In the genomic region with DNA sequence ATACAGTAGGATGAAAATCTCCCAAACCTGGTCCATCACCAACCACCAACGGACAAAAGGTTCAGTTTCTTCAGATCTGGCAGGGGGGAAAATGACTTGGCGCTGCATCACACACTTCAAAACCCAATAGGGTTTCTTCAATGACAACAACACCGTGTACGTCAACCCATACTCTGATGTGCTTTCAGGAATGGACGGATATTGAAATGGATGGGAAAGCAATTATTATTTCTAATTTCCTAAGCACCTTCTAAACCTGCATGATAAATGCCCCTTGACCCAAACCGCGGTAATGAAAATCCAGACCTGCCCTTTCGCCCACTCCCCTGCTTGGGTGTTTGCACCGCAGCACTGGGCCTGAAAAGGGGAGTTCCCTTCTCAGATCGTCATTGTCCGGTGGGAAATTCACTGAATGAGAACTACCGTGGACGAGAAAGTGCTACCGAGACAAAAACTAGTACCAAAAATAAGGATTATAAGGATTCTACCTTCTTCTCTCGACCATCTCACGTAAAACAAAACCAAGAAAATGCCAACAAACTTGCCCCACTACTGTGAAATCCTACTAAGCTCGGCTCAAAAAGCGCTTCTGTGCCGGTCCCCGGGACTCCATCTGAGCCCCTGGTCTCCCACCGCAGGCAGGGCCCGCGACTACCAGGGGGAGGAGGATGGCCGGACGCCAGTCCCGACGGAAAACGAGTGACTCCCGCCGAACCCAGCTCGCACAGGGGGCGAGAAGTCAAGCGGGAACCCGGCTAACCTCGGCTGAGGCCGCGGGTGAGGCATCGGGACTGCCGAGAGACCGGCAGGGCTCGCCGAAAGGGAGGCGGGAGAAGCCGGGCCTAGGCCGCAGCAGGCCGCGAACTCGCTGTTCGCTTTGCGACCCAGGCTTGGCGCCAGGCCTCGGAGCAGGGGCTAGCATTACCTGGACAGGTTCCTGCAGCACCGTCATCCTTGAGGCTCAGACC, we compare ENCODE assay signal across 8 mouse cellular contexts. TPM values are rescaled to one million over a fixed set of nuclear protein-coding genes. Genes with fewer than 3 reads are reported as not detected.
DNase-seq lines count a peak whose midpoint lies in the region; ATAC-seq and TF ChIP-seq lines count a peak whose summit lies in the region.

No protein-coding gene starts in this region.

- H3ac ChIP-seq in C2C12 (ENCODE audit: control insufficient read depth, insufficient read length, low read depth) = peak overlapping the region; percentile 95

- intact Hi-C loops in heart, postnatal 25 days (cut with DNase I) = no loop called here
- intact Hi-C loops in left cerebral cortex, postnatal 4 days (cut with DNase I) = no loop called here

- peak; percentile 82 for ATAC-seq in embryonic facial prominence, embryonic 14.5 days (ENCODE audit: low read depth)
- ATAC-seq in megakaryocyte-erythroid progenitor cell, adult 5-6 weeks (replicated peaks; ENCODE audit: low FRiP score, low TSS enrichment, poor library complexity, severe bottlenecking) = peak; percentile 64

- H3K79me2 ChIP-seq in C2C12 (ENCODE audit: control insufficient read depth, insufficient read depth) (peaks cover 56% of the 10 kb centered on the region), MEL (ENCODE audit: control insufficient read depth, insufficient read depth, low read length, poor library complexity) (peaks cover 44% of the 10 kb centered on the region)

- no peak for TF ChIP-seq CTCF in C2C12 (IDR thresholded peaks at IDR 0.05; ENCODE audit: control insufficient read depth, insufficient read depth, insufficient read length)
- TF ChIP-seq CTCF in MEL (IDR thresholded peaks at IDR 0.05 in 2 of 3, conservative IDR thresholded peaks at IDR 0.05 in 1 of 3; ENCODE audit: control insufficient read depth in 1 of 3, insufficient read depth in 1 of 3, low read depth in 2 of 3, low read length in 3 of 3, poor library complexity in 1 of 3, severe bottlenecking in 1 of 3) = no peak
- no peak for TF ChIP-seq CTCF in small intestine, adult 2 months (IDR thresholded peaks at IDR 0.05; ENCODE audit: extremely low read depth, insufficient read length, insufficient replicate concordance, low read depth, low read length)

- peak overlapping the region; percentile 70 for H3K4me2 ChIP-seq in embryonic facial prominence, embryonic 14.5 days (ENCODE audit: low read depth, low read length)

- no peak; a peak in 1 of 4 replicates for TF ChIP-seq POLR2A in MEL (IDR thresholded peaks at IDR 0.05; ENCODE audit: control insufficient read depth in 1 of 2, insufficient read depth in 1 of 2, low read depth in 1 of 2, low read length in 2 of 2, poor library complexity in 1 of 2)
- TF ChIP-seq POLR2A in small intestine, adult 2 months (IDR thresholded peaks at IDR 0.05; ENCODE audit: low read depth, low read length) = no peak

- H3K4me3 ChIP-seq in C2C12 (ENCODE audit: insufficient read depth, poor library complexity, severe bottlenecking) (peak overlapping the region; percentile 92), MEL (ENCODE audit: control insufficient read depth in 1 of 2, insufficient read depth in 1 of 2, low read depth in 2 of 2, low read length in 2 of 2) (peak overlapping the region; percentile 74 to 84)
- peak overlapping the region; percentile 97 for H3K4me3 ChIP-seq in embryonic facial prominence, embryonic 14.5 days (ENCODE audit: low read depth, low read length)
- peak overlapping the region; percentile 95 for H3K4me3 ChIP-seq in small intestine, adult 2 months (ENCODE audit: low read depth, low read length)

- WGBS in embryonic facial prominence, embryonic 14.5 days = under 1% methylated on average over 40 of the region's 53 CpGs
- WGBS in small intestine, adult 2 months = 1% methylated on average over 53 of the region's 53 CpGs

- TF ChIP-seq EP300 in MEL (IDR thresholded peaks at IDR 0.05; ENCODE audit: low read depth in 1 of 2, low read length in 2 of 2) = no peak

- DNase-seq in MEL (ENCODE audit: low read depth, low spot score) = peak; percentile 70
- peak; percentile 74 for DNase-seq in embryonic facial prominence, embryonic 14.5 days (ENCODE audit: low spot score)
- peak; percentile 66 for DNase-seq in heart, postnatal 25 days (ENCODE audit: low spot score)
- peak; percentile 80 for DNase-seq in left cerebral cortex, postnatal 4 days
- DNase-seq in layer of hippocampus, adult 11-12 months (ENCODE audit: low spot score) = no peak

- H3K79me3 ChIP-seq in C2C12 (ENCODE audit: low read depth) = peaks cover 51% of the 10 kb centered on the region

- TF ChIP-seq RAD21 in MEL (IDR thresholded peaks at IDR 0.05; ENCODE audit: low read depth, low read length) = no peak

- peaks cover 15 to 31% of the 10 kb centered on the region in 2 experiments for H3K4me1 ChIP-seq in MEL (ENCODE audit: control insufficient read depth in 1 of 2, insufficient read depth in 2 of 2, low read length in 2 of 2)
- peaks cover 13% of the 10 kb centered on the region for H3K4me1 ChIP-seq in embryonic facial prominence, embryonic 14.5 days (ENCODE audit: control insufficient read depth, insufficient read depth, low read length)
- peaks cover 5% of the 10 kb centered on the region; the same call in 1 of the 2 replicates for H3K4me1 ChIP-seq in small intestine, adult 2 months (ENCODE audit: control insufficient read depth, insufficient read depth, insufficient read length, low read length)

- H3K27ac ChIP-seq in MEL (ENCODE audit: control insufficient read depth, low read depth, low read length) = peak overlapping the region; percentile 71
- peak overlapping the region; percentile 95 for H3K27ac ChIP-seq in embryonic facial prominence, embryonic 14.5 days (replicated peaks; ENCODE audit: low read depth, low read length)
- H3K27ac ChIP-seq in small intestine, adult 2 months (ENCODE audit: insufficient read depth, low read depth, low read length) = peak overlapping the region; percentile 73

- peak overlapping the region; percentile 90 for H3K9ac ChIP-seq in MEL (ENCODE audit: control insufficient read depth, low read depth, low read length, poor library complexity, severe bottlenecking)
- H3K9ac ChIP-seq in embryonic facial prominence, embryonic 14.5 days (ENCODE audit: low read depth, low read length) = peak overlapping the region; percentile 100

- peaks cover 28% of the 10 kb centered on the region for H3K36me3 ChIP-seq in C2C12 (ENCODE audit: control insufficient read depth, insufficient read depth)
- peaks cover 0 to 44% of the 10 kb centered on the region in 2 experiments; a peak in 3 of 4 replicates for H3K36me3 ChIP-seq in MEL (ENCODE audit: control insufficient read depth in 1 of 2, insufficient read depth in 2 of 2, low read length in 2 of 2)
- no peaks in the 10 kb centered on the region for H3K36me3 ChIP-seq in embryonic facial prominence, embryonic 14.5 days (ENCODE audit: control insufficient read depth, insufficient read depth, low read length)
- no peaks in the 10 kb centered on the region for H3K36me3 ChIP-seq in small intestine, adult 2 months (ENCODE audit: control insufficient read depth, insufficient read depth, low read length)

- H3K27me3 ChIP-seq in C2C12 (ENCODE audit: control insufficient read depth, insufficient read depth, insufficient read length) = no peaks in the 10 kb centered on the region
- H3K27me3 ChIP-seq in MEL (ENCODE audit: control insufficient read depth in 1 of 2, insufficient read depth in 2 of 2, low read length in 2 of 2) = no peaks in the 10 kb centered on the region
- H3K27me3 ChIP-seq in embryonic facial prominence, embryonic 14.5 days (replicated peaks; ENCODE audit: control insufficient read depth, insufficient read depth, low read length) = no peaks in the 10 kb centered on the region
- H3K27me3 ChIP-seq in small intestine, adult 2 months (ENCODE audit: control insufficient read depth, insufficient read depth, low read length) = no peaks in the 10 kb centered on the region

- no peaks in the 10 kb centered on the region for H3K9me3 ChIP-seq in MEL (replicated peaks; ENCODE audit: insufficient read depth, low read length)
- H3K9me3 ChIP-seq in embryonic facial prominence, embryonic 14.5 days (ENCODE audit: control insufficient read depth, low read length) = no peaks in the 10 kb centered on the region

RNA-seq across cellular contexts. Expression of gene Cdc27, which starts 0.7 kb away (rescaled TPM):
- polyA plus RNA-seq in C2C12 (2012; fragmentation: generic; extraction: Trizol) = 8.4 TPM
- total RNA-seq in MEL (2012; rRNA removed) = 24.4 and 32.6 TPM in 2 replicates
- polyA plus RNA-seq in MEL (2012; ENCODE audit: insufficient read depth in 1 of 2, insufficient read length in 2 of 2, low read depth in 1 of 2, low replicate concordance in 2 of 2, missing spikeins in 1 of 2) = 100 to 1,000 TPM in 1 of 2 experiments, 10 to 100 TPM in 1; 30.4 to 180 TPM
- 44.7 and 47.1 TPM in 2 replicates for polyA plus RNA-seq in embryonic facial prominence, embryonic 14.5 days (2014; fragmentation: Nextera tagmentation; extraction: Ambion mirVana)
- total RNA-seq in heart, postnatal 25 days (2021) = 10 to 100 TPM; 28.6 to 29.7 TPM
- 10 to 100 TPM; 67.8 to 70.3 TPM for total RNA-seq in left cerebral cortex, postnatal 4 days (2021)
- 48.1 and 55.5 TPM in 2 replicates for total RNA-seq in megakaryocyte-erythroid progenitor cell, adult 5-6 weeks (2014; fragmentation: Nextera tagmentation)
- 60.2 and 67.4 TPM in 2 replicates for total RNA-seq in megakaryocyte-erythroid progenitor cell, adult 5-6 weeks (2017)
- 0.74 and 1.2 TPM in 2 replicates for polyA plus RNA-seq in small intestine, adult 2 months (2012; rRNA removed)

RNA-seq across cellular contexts. Expression of gene Myl4, which starts 0.7 kb away (rescaled TPM):
- 4.2 TPM for polyA plus RNA-seq in C2C12 (2012; fragmentation: generic; extraction: Trizol)
- total RNA-seq in MEL (2012; rRNA removed) = 0.85 and 1.3 TPM in 2 replicates
- polyA plus RNA-seq in MEL (2012; ENCODE audit: insufficient read depth in 1 of 2, insufficient read length in 2 of 2, low read depth in 1 of 2, low replicate concordance in 2 of 2, missing spikeins in 1 of 2) = under 1 TPM in 1 of 2 experiments, not detected in 1; 0.29 TPM
- 391 and 492 TPM in 2 replicates for polyA plus RNA-seq in embryonic facial prominence, embryonic 14.5 days (2014; fragmentation: Nextera tagmentation; extraction: Ambion mirVana)
- 100 to 1,000 TPM; 832 to 984 TPM for total RNA-seq in heart, postnatal 25 days (2021)
- 1 to 10 TPM; 3.1 to 3.6 TPM for total RNA-seq in left cerebral cortex, postnatal 4 days (2021)
- total RNA-seq in megakaryocyte-erythroid progenitor cell, adult 5-6 weeks (2014; fragmentation: Nextera tagmentation) = 1.4 and 2.5 TPM in 2 replicates
- total RNA-seq in megakaryocyte-erythroid progenitor cell, adult 5-6 weeks (2017) = not detected in 2 replicates
- 2.2 and 3.4 TPM in 2 replicates for polyA plus RNA-seq in small intestine, adult 2 months (2012; rRNA removed)

RNA-seq across cellular contexts. Expression of gene Itgb3, which starts 58.1 kb away (rescaled TPM):
- 15.0 TPM for polyA plus RNA-seq in C2C12 (2012; fragmentation: generic; extraction: Trizol)
- 0.08 and 0.13 TPM in 2 replicates for total RNA-seq in MEL (2012; rRNA removed)
- polyA plus RNA-seq in MEL (2012; ENCODE audit: insufficient read depth in 1 of 2, insufficient read length in 2 of 2, low read depth in 1 of 2, low replicate concordance in 2 of 2, missing spikeins in 1 of 2) = under 1 TPM in 1 of 2 experiments, not detected in 1; 0.32 TPM
- 2.1 and 2.6 TPM in 2 replicates for polyA plus RNA-seq in embryonic facial prominence, embryonic 14.5 days (2014; fragmentation: Nextera tagmentation; extraction: Ambion mirVana)
- 1 to 10 TPM; 3.1 to 3.8 TPM for total RNA-seq in heart, postnatal 25 days (2021)
- total RNA-seq in left cerebral cortex, postnatal 4 days (2021) = 1 to 10 TPM; 4.1 TPM
- 0.52 and 0.94 TPM in 2 replicates for total RNA-seq in megakaryocyte-erythroid progenitor cell, adult 5-6 weeks (2014; fragmentation: Nextera tagmentation)
- 2.6 and 3.6 TPM in 2 replicates for total RNA-seq in megakaryocyte-erythroid progenitor cell, adult 5-6 weeks (2017)
- 5.3 and 7.2 TPM in 2 replicates for polyA plus RNA-seq in small intestine, adult 2 months (2012; rRNA removed)

Comparison
In these comparisons a context has a peak if more than half of its experiments do, and no peak if none do; other contexts are left out.
1. RNA of gene Myl4, which starts 0.7 kb away (total RNA-seq): 832 to 984 TPM in heart, postnatal 25 days; 3.1 to 3.6 TPM in left cerebral cortex, postnatal 4 days, 1.4 to 2.5 TPM in megakaryocyte-erythroid progenitor cell, adult 5-6 weeks and 0.85 to 1.3 TPM in MEL; every median in the first group is over 100 times any median in the second.
2. Peak in every context shown above with its lines, with median percentiles within 50 percentile points of each other: H3K4me3 ChIP-seq and H3K27ac ChIP-seq.